Mouse (Mus musculus) CH12.LX (cell line): Measurements from ENCODE around the gene Ptgir. TPM values are rescaled to one million over a fixed set of nuclear protein-coding genes. Genes with fewer than 3 reads are reported as not detected.

ENCODE experiments used
- DNase-seq: peaks from one replicate; pipeline ENCODE4 v3.0.0-alpha.2; 2013; ENCODE audit errors: extremely low read depth
- H3K27ac ChIP-seq: 2 replicates; pipeline ENCODE4 v1.5.1; 2012; ENCODE audit warnings: low read depth, mild to moderate bottlenecking, control low read depth, moderate library complexity; ENCODE audit not compliant: insufficient read depth
- H3K27me3 ChIP-seq: replicated peaks from 2 replicates; pipeline ENCODE3; 2012; ENCODE audit warnings: inconsistent platforms
- H3K36me3 ChIP-seq, 2 experiments: replicated peaks in 1 of 2; 2 replicates each; pipeline versions ENCODE3 to v1.6.1; 2012; ENCODE audit warnings: inconsistent platforms in 1 of 2, low read length in 1 of 2, mild to moderate bottlenecking in 1 of 2, mixed read lengths in 1 of 2, moderate library complexity in 1 of 2; ENCODE audit not compliant: control insufficient read depth in 1 of 2, insufficient read depth in 1 of 2
- H3K4me1 ChIP-seq, 2 experiments: 2 replicates each; pipeline ENCODE4 v1.6.1; 2012; ENCODE audit warnings: inconsistent platforms in 1 of 2, moderate library complexity in 1 of 2; ENCODE audit not compliant: insufficient read depth in 2 of 2, control insufficient read depth in 1 of 2
- H3K4me2 ChIP-seq: 2 replicates; pipeline ENCODE4 v1.6.1; 2012; ENCODE audit warnings: low read depth, mild to moderate bottlenecking, control low read depth; ENCODE audit not compliant: poor library complexity, insufficient read depth, severe bottlenecking
- H3K4me3 ChIP-seq, 3 experiments: fragments of 150-350 bp in 1 of 3; sonication (generic) in 1 of 3; replicated peaks in 1 of 3; 2 replicates each; pipeline versions ENCODE3 to v1.5.1; 2011 to 2012; ENCODE audit warnings: low read depth in 2 of 3, low read length in 2 of 3, mild to moderate bottlenecking in 2 of 3, moderate library complexity in 2 of 3, control low read depth in 1 of 3, improper control_type of control experiment in 1 of 3, inconsistent platforms in 1 of 3, mixed read lengths in 1 of 3; ENCODE audit not compliant: poor library complexity in 1 of 3
- H3K79me2 ChIP-seq: replicated peaks from 2 replicates; pipeline ENCODE4 v1.6.1; 2012; ENCODE audit warnings: mild to moderate bottlenecking, moderate library complexity; ENCODE audit not compliant: control insufficient read depth, poor library complexity, insufficient read depth, severe bottlenecking; ENCODE audit errors: extremely low read depth
- H3K9ac ChIP-seq: 2 replicates; pipeline ENCODE4 v1.6.1; 2012; ENCODE audit warnings: low read depth, mild to moderate bottlenecking, control low read depth, moderate library complexity; ENCODE audit not compliant: insufficient read depth
- H3K9me3 ChIP-seq: replicated peaks from 2 replicates; pipeline ENCODE3; 2012; ENCODE audit warnings: low read length, inconsistent platforms, mixed read lengths
- ELF1 ChIP-seq: IDR thresholded peaks from 2 replicates; pipeline ENCODE4 v1.6.1; 2014; ENCODE audit warnings: low read depth, mild to moderate bottlenecking, inconsistent platforms, low read length, improper control_type of control experiment
- GABPA ChIP-seq: IDR thresholded peaks from 2 replicates; pipeline ENCODE4 v1.6.1; 2012; ENCODE audit warnings: low read depth, low read length, improper control_type of control experiment, inconsistent platforms; ENCODE audit not compliant: insufficient replicate concordance
- MAX ChIP-seq: IDR thresholded peaks from 2 replicates; pipeline ENCODE4 v1.6.1; 2011; ENCODE audit warnings: low read length, improper control_type of control experiment
- MAZ ChIP-seq: IDR thresholded peaks from 2 replicates; pipeline ENCODE4 v1.6.1; 2012; ENCODE audit warnings: low read depth, mild to moderate bottlenecking, inconsistent platforms, low read length, improper control_type of control experiment, moderate library complexity
- MEF2A ChIP-seq: IDR thresholded peaks from 2 replicates; pipeline ENCODE4 v1.6.1; 2014; ENCODE audit warnings: low read depth, mild to moderate bottlenecking, inconsistent platforms, low read length, improper control_type of control experiment, borderline replicate concordance
- MYC ChIP-seq: IDR thresholded peaks from 2 replicates; pipeline ENCODE4 v1.6.1; 2011; ENCODE audit warnings: low read depth, mild to moderate bottlenecking, improper control_type of control experiment, low read length
- NRF1 ChIP-seq: IDR thresholded peaks from 2 replicates; pipeline ENCODE4 v1.6.1; 2014; ENCODE audit warnings: low read depth, mild to moderate bottlenecking, inconsistent platforms, low read length, improper control_type of control experiment, moderate library complexity
- POLR2A ChIP-seq: IDR thresholded peaks from 2 replicates; pipeline ENCODE4 v1.6.1; 2011; ENCODE audit warnings: low read depth, mild to moderate bottlenecking, improper control_type of control experiment, low read length
- RAD21 ChIP-seq: IDR thresholded peaks from 2 replicates; pipeline ENCODE4 v1.6.1; 2011; ENCODE audit warnings: low read depth, mild to moderate bottlenecking, low read length, improper control_type of control experiment, moderate library complexity
- SMC3 ChIP-seq: IDR thresholded peaks from 2 replicates; pipeline ENCODE4 v1.6.1; 2011; ENCODE audit warnings: low read depth, low read length, improper control_type of control experiment
- ZNF384 ChIP-seq: IDR thresholded peaks from 2 replicates; pipeline ENCODE4 v1.6.1; 2012; ENCODE audit warnings: low read depth, low read length, improper control_type of control experiment, inconsistent platforms
- dilution Hi-C: fragments of 300-500 bp; cut with MboI; formaldehyde crosslinking; loops from 2 replicates; pipeline ENCODE4 v1.14.3; 2020; ENCODE audit warnings: low sequenced_read_pairs; ENCODE audit not compliant: extremely low pct_unique_long_range_greater_than_20kb, extremely low pct_ligation_motif_present
- in situ Hi-C: fragments of 300-500 bp; cut with MboI; formaldehyde crosslinking; loops from 3 replicates; pipeline ENCODE4 v1.14.3; 2019; ENCODE audit warnings: low sequenced_read_pairs, low pct_ligation_motif_present, low pct_unique_long_range_greater_than_20kb, mixed read lengths
- polyA plus RNA-seq: library from polyadenylated mRNA; unstranded; fragments of >175 nt; gene quantifications from 2 replicates; pipeline ENCODE4 v1.2.1, GENCODE M21; 2012; ENCODE audit warnings: low read depth; ENCODE audit not compliant: insufficient read length
- total RNA-seq, 2 experiments: library from RNA; depleted of rRNA; stranded (reverse); fragments of 300-350 nt in 1 of 2; fragments of >200 nt in 1 of 2; gene quantifications; 2 replicates each; pipeline ENCODE4 v1.2.3; 2012 to 2014

Ptgir gene
- total and polyA plus RNA-seq, 3 experiments = 3.8 to 31.1 (median 7.0) TPM

DNA sequence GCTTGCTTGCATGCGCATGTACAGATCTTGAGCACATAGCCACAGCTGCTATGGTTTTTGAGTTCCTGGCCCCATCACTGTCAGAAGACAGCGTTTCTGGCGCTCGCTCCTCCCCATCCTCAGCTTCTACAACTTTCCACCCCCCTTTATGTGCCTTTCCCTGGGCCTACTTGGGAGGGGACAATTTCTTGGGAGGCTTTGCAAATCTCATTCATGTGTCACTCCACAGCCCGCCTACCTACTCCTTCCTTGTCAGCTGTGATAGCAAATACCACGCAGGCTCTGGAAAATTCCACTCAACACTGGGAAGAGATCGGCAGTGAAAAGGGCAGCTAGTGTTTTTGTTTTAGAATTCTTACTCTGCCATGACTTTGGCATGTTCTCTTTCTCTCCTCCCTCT is 34.0 kb downstream of the Ptgir start:
- in situ Hi-C loops (no loop called here), dilution Hi-C loops (no loop called here)
- H3K27ac ChIP-seq = no peak overlapping the region
- DNase-seq = no peak
- no peak overlapping the region for H3K4me3 ChIP-seq
- no peaks in the 10 kb centered on the region for H3K79me2 ChIP-seq
- H3K9me3 ChIP-seq = peaks cover 11% of the 10 kb centered on the region
- H3K9ac ChIP-seq = no peak overlapping the region
- no peaks in the 10 kb centered on the region for H3K36me3 ChIP-seq
- no peak overlapping the region for H3K4me2 ChIP-seq
- no peaks in the 10 kb centered on the region for H3K4me1 ChIP-seq
- TF ChIP-seq MEF2A (no peak), RAD21 (no peak), MAZ (no peak), SMC3 (no peak), GABPA (no peak), MAX (no peak)
- H3K27me3 ChIP-seq = peaks cover 26% of the 10 kb centered on the region

DNA sequence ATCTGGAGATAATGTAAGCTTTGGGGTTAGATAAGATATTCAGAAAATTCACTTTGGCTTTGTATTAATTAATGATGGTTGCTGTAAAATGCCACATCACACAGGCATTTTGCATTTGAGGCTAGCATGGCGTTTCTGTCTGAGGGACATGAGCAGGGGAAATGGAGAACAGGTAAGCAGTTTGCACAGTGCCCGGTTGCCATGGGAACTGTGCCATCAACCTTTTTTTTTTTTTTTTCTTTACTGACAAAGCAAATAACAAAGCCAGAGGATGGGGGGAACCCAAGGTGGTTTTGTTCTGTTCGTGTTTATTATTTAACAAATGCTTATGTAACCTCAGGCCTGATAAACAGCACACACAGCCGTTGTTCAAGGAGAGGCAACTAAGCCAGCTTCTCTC is 36.6 kb downstream of the Ptgir start:
- dilution Hi-C loops = no loop called here
- in situ Hi-C loops = no loop called here
- H3K79me2 ChIP-seq = no peaks in the 10 kb centered on the region
- DNase-seq = no peak
- H3K27me3 ChIP-seq = peaks cover 36% of the 10 kb centered on the region
- no peak overlapping the region for H3K4me2 ChIP-seq
- peaks cover 14% of the 10 kb centered on the region for H3K9me3 ChIP-seq
- H3K9ac ChIP-seq = no peak overlapping the region
- H3K4me1 ChIP-seq = no peaks in the 10 kb centered on the region
- no peaks in the 10 kb centered on the region for H3K36me3 ChIP-seq
- TF ChIP-seq MYC (no peak), ZNF384 (peak; percentile 33; the same call in 1 of the 2 replicates)
- H3K4me3 ChIP-seq = no peak overlapping the region
- H3K27ac ChIP-seq = no peak overlapping the region

DNA sequence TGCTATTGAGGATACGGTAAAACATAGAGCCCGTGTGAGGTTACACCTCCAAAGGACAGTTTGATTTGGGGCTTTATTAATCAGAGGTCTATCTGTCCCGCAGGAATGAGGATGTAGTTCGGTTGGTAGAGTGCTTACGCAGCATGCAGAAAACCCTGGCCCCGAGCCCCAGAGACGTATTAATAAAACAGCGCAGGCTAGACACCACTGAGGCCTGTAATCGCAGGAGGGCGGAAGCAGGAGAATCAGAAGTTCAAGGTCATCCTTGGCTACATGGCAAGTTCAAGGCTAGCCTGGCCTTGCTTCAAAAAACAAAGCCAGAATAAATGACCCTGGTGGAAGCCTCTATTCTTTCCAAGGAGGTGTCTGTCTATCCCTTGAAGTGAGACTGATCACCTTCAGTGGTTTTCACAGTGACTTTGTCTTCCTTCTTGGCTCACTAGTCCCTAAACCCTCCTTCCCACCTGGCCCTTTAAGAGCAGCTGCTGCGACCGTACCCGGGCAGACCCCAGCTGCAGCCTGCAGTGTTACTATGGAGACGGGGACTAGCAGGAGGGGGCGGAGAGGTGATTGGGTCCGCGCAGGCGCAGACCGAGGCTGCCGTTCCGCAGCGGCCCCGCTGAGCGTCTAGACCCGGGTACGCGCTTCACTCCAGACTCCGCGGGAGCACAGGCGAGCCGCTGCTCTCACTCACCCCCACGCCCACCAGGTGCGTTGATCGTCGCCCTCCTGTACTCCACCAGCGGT is 37.9 kb downstream of the Ptgir start, which contains the start of gene Pnmal2:
Pnmal2 (plus strand) TSS at position 622 of the 747 bp plus-strand sequence.
- Histone ChIP-seq H3K4me2 (0 out of 2 replicates have a peak within 1 kb of the TSS, but pooled peaks have one; percentile 12), H3K9ac (peak within 1 kb of the TSS; percentile 37; the same call in 1 of the 2 replicates), H3K79me2 (no peaks in the 10 kb centered on the region), H3K36me3 (no peaks in the 10 kb centered on the region), H3K4me3 (peak within 1 kb of the TSS in 1 of 3 experiments; percentile 56), H3K27me3 (peaks cover 47% of the 10 kb centered on the region), H3K27ac (no peak within 1 kb of the TSS), H3K4me1 (no peaks in the 10 kb centered on the region), H3K9me3 (peaks cover 14% of the 10 kb centered on the region)
- in situ Hi-C loops (no loop called here), dilution Hi-C loops (no loop called here)
- DNase-seq = no peak
- TF ChIP-seq ELF1 (no peak), NRF1 (peak; percentile 80), POLR2A (0 out of 2 replicates have a peak, but pooled peaks have one; percentile 25)
- TF ChIP-seq, all 38 proteins: peak for 2
